Mouse (Mus musculus): ENCODE data around the gene Olfr1212. TPM values are rescaled to one million over a fixed set of nuclear protein-coding genes. Genes with fewer than 3 reads are reported as not detected.

The Olfr1212 gene
- polyA plus RNA-seq (2015; fragmentation: Nextera tagmentation; extraction: Ambion mirVana), result not detected in 2 replicates

GRCm38 (mm10) chr2:88953669-88954068 is at the start of gene Olfr1212:
Gene Olfr1212, plus strand, starts transcription at chr2:88953969.
- Histone ChIP-seq H3K4me3 (ENCODE audit: low read length) (no peak within 1 kb of the TSS), H3K4me2 (ENCODE audit: low read depth, low read length) (no peak within 1 kb of the TSS), H3K9me3 (ENCODE audit: control insufficient read depth, low read length) (no peaks in the 10 kb centered on the region), H3K36me3 (ENCODE audit: control insufficient read depth, insufficient read depth, low read length) (no peaks in the 10 kb centered on the region), H3K9ac (ENCODE audit: low read length) (no peak within 1 kb of the TSS), H3K27ac (ENCODE audit: low read length) (no peak within 1 kb of the TSS), H3K4me1 (replicated peaks; ENCODE audit: control insufficient read depth, insufficient read depth, low read length) (no peaks in the 10 kb centered on the region), H3K27me3 (ENCODE audit: control insufficient read depth, insufficient read depth, low read depth, low read length) (no peaks in the 10 kb centered on the region)
- no peak for ATAC-seq (ENCODE audit: low read depth)

GRCm38 (mm10) chr2:88915057-88915456 is 38.7 kb upstream of the Olfr1212 start, which contains the start of gene Olfr1209:
Gene Olfr1209, minus strand, starts transcription at chr2:88915157.
- 81% methylated on average over 3 of the region's 3 CpGs for WGBS
- Histone ChIP-seq H3K4me1 (replicated peaks; ENCODE audit: control insufficient read depth, insufficient read depth, low read length) (no peaks in the 10 kb centered on the region), H3K4me2 (ENCODE audit: low read depth, low read length) (no peak within 1 kb of the TSS), H3K9me3 (ENCODE audit: control insufficient read depth, low read length) (no peaks in the 10 kb centered on the region), H3K27me3 (ENCODE audit: control insufficient read depth, insufficient read depth, low read depth, low read length) (no peaks in the 10 kb centered on the region), H3K9ac (ENCODE audit: low read length) (no peak within 1 kb of the TSS), H3K36me3 (ENCODE audit: control insufficient read depth, insufficient read depth, low read length) (no peaks in the 10 kb centered on the region), H3K27ac (ENCODE audit: low read length) (no peak within 1 kb of the TSS), H3K4me3 (ENCODE audit: low read length) (no peak within 1 kb of the TSS)
- no peak for ATAC-seq (ENCODE audit: low read depth)

GRCm38 (mm10) chr2:88938011-88938410 is 15.8 kb upstream of the Olfr1212 start, which contains the start of gene Olfr1211:
Gene Olfr1211, minus strand, starts transcription at chr2:88938111.
- H3K9me3 ChIP-seq (ENCODE audit: control insufficient read depth, low read length), result no peaks in the 10 kb centered on the region
- no peak within 1 kb of the TSS for H3K4me3 ChIP-seq (ENCODE audit: low read length)
- no peaks in the 10 kb centered on the region for H3K27me3 ChIP-seq (ENCODE audit: control insufficient read depth, insufficient read depth, low read depth, low read length)
- no peak within 1 kb of the TSS for H3K9ac ChIP-seq (ENCODE audit: low read length)
- H3K36me3 ChIP-seq (ENCODE audit: control insufficient read depth, insufficient read depth, low read length), result no peaks in the 10 kb centered on the region
- no peak within 1 kb of the TSS for H3K27ac ChIP-seq (ENCODE audit: low read length)
- 85% methylated on average over 1 of the region's 1 CpGs for WGBS
- H3K4me2 ChIP-seq (ENCODE audit: low read depth, low read length), result no peak within 1 kb of the TSS
- no peaks in the 10 kb centered on the region for H3K4me1 ChIP-seq (replicated peaks; ENCODE audit: control insufficient read depth, insufficient read depth, low read length)
- no peak for ATAC-seq (ENCODE audit: low read depth)

- Histone ChIP-seq H3K36me3 (ENCODE audit: control insufficient read depth, insufficient read depth, low read length) (no peaks in the 10 kb centered on the region), H3K9ac (ENCODE audit: low read length) (no peak within 1 kb of the TSS), H3K9me3 (ENCODE audit: control insufficient read depth, low read length) (no peaks in the 10 kb centered on the region), H3K4me3 (ENCODE audit: low read length) (no peak within 1 kb of the TSS), H3K27me3 (ENCODE audit: control insufficient read depth, insufficient read depth, low read depth, low read length) (no peaks in the 10 kb centered on the region), H3K27ac (ENCODE audit: low read length) (no peak within 1 kb of the TSS), H3K4me1 (replicated peaks; ENCODE audit: control insufficient read depth, insufficient read depth, low read length) (no peaks in the 10 kb centered on the region), H3K4me2 (ENCODE audit: low read depth, low read length) (no peak within 1 kb of the TSS)
- 69% methylated on average over 1 of the region's 1 CpGs for WGBS
- no peak for ATAC-seq (ENCODE audit: low read depth)
Measured at GRCm38 (mm10) chr2:88980181-88980580, 26.4 kb downstream of the Olfr1212 start, which contains the start of gene Gm13762. Gene Gm13762, minus strand, starts transcription at chr2:88980281.

- H3K9ac ChIP-seq (ENCODE audit: low read length), result no peak within 1 kb of the TSS
- no peak within 1 kb of the TSS for H3K4me2 ChIP-seq (ENCODE audit: low read depth, low read length)
- no peaks in the 10 kb centered on the region for H3K36me3 ChIP-seq (ENCODE audit: control insufficient read depth, insufficient read depth, low read length)
- no peaks in the 10 kb centered on the region for H3K4me1 ChIP-seq (replicated peaks; ENCODE audit: control insufficient read depth, insufficient read depth, low read length)
- 85% methylated on average over 1 of the region's 1 CpGs for WGBS
- H3K27ac ChIP-seq (ENCODE audit: low read length), result no peak within 1 kb of the TSS
- ATAC-seq (ENCODE audit: low read depth), result no peak
- H3K9me3 ChIP-seq (ENCODE audit: control insufficient read depth, low read length), result no peaks in the 10 kb centered on the region
- no peaks in the 10 kb centered on the region for H3K27me3 ChIP-seq (ENCODE audit: control insufficient read depth, insufficient read depth, low read depth, low read length)
- H3K4me3 ChIP-seq (ENCODE audit: low read length), result no peak within 1 kb of the TSS
Measured at GRCm38 (mm10) chr2:88992553-88992952, 38.8 kb downstream of the Olfr1212 start, which contains the start of gene Olfr1214. Gene Olfr1214, minus strand, starts transcription at chr2:88992653.

- 52% methylated on average over 2 of the region's 2 CpGs for WGBS
- Histone ChIP-seq H3K36me3 (ENCODE audit: control insufficient read depth, insufficient read depth, low read length) (no peaks in the 10 kb centered on the region), H3K27me3 (ENCODE audit: control insufficient read depth, insufficient read depth, low read depth, low read length) (no peaks in the 10 kb centered on the region), H3K4me3 (ENCODE audit: low read length) (no peak within 1 kb of the TSS), H3K9ac (ENCODE audit: low read length) (no peak within 1 kb of the TSS), H3K4me2 (ENCODE audit: low read depth, low read length) (no peak within 1 kb of the TSS), H3K4me1 (replicated peaks; ENCODE audit: control insufficient read depth, insufficient read depth, low read length) (no peaks in the 10 kb centered on the region), H3K9me3 (ENCODE audit: control insufficient read depth, low read length) (no peaks in the 10 kb centered on the region), H3K27ac (ENCODE audit: low read length) (no peak within 1 kb of the TSS)
- no peak for ATAC-seq (ENCODE audit: low read depth)
Measured at GRCm38 (mm10) chr2:89006873-89007272, 53.1 kb downstream of the Olfr1212 start, which contains the start of gene Olfr1215. Gene Olfr1215, minus strand, starts transcription at chr2:89006973.

Other genes with a start within 250 kb of the Olfr1212 start
- not detected in 2 replicates for gene Olfr1196, start 249.4 kb upstream of the Olfr1212 start, polyA plus RNA-seq (2015; fragmentation: Nextera tagmentation; extraction: Ambion mirVana)
- not detected in 2 replicates for gene Olfr1197, start 221.6 kb upstream of the Olfr1212 start, polyA plus RNA-seq (2015; fragmentation: Nextera tagmentation; extraction: Ambion mirVana)
- not detected in 2 replicates for gene Olfr1198, start 202.6 kb upstream of the Olfr1212 start, polyA plus RNA-seq (2015; fragmentation: Nextera tagmentation; extraction: Ambion mirVana)
- gene Olfr1199, start 193.5 kb upstream of the Olfr1212 start, polyA plus RNA-seq (2015; fragmentation: Nextera tagmentation; extraction: Ambion mirVana), result not detected in 2 replicates
- gene Olfr1200, start 183.5 kb upstream of the Olfr1212 start, polyA plus RNA-seq (2015; fragmentation: Nextera tagmentation; extraction: Ambion mirVana), result not detected in 2 replicates
- not detected in 2 replicates for gene Olfr1201, start 160.9 kb upstream of the Olfr1212 start, polyA plus RNA-seq (2015; fragmentation: Nextera tagmentation; extraction: Ambion mirVana)
- gene Olfr1202, start 139.5 kb upstream of the Olfr1212 start, polyA plus RNA-seq (2015; fragmentation: Nextera tagmentation; extraction: Ambion mirVana), result not detected in 2 replicates
- not detected in 2 replicates for gene Olfr1205, start 124.2 kb upstream of the Olfr1212 start, polyA plus RNA-seq (2015; fragmentation: Nextera tagmentation; extraction: Ambion mirVana)
- gene Olfr1204, start 104.7 kb upstream of the Olfr1212 start, polyA plus RNA-seq (2015; fragmentation: Nextera tagmentation; extraction: Ambion mirVana), result not detected in 2 replicates
- not detected in 2 replicates for gene Olfr1206, start 90.7 kb upstream of the Olfr1212 start, polyA plus RNA-seq (2015; fragmentation: Nextera tagmentation; extraction: Ambion mirVana)
- not detected in 2 replicates for gene Olfr1208, start 51.7 kb upstream of the Olfr1212 start, polyA plus RNA-seq (2015; fragmentation: Nextera tagmentation; extraction: Ambion mirVana)
- not detected in 2 replicates for gene Olfr1209, start 38.8 kb upstream of the Olfr1212 start, polyA plus RNA-seq (2015; fragmentation: Nextera tagmentation; extraction: Ambion mirVana)
- not detected in 2 replicates for gene Olfr1211, start 15.9 kb upstream of the Olfr1212 start, polyA plus RNA-seq (2015; fragmentation: Nextera tagmentation; extraction: Ambion mirVana)
- not detected in 2 replicates for gene Gm13762, start 26.3 kb downstream of the Olfr1212 start, polyA plus RNA-seq (2015; fragmentation: Nextera tagmentation; extraction: Ambion mirVana)
- not detected in 2 replicates for gene Olfr1214, start 38.7 kb downstream of the Olfr1212 start, polyA plus RNA-seq (2015; fragmentation: Nextera tagmentation; extraction: Ambion mirVana)
- gene Olfr1215, start 53.0 kb downstream of the Olfr1212 start, polyA plus RNA-seq (2015; fragmentation: Nextera tagmentation; extraction: Ambion mirVana), result not detected in 2 replicates
- gene Olfr1216, start 64.4 kb downstream of the Olfr1212 start, polyA plus RNA-seq (2015; fragmentation: Nextera tagmentation; extraction: Ambion mirVana), result not detected in 2 replicates
- gene Olfr1217, start 78.1 kb downstream of the Olfr1212 start, polyA plus RNA-seq (2015; fragmentation: Nextera tagmentation; extraction: Ambion mirVana), result not detected in 2 replicates
- gene Olfr1218, start 107.2 kb downstream of the Olfr1212 start, polyA plus RNA-seq (2015; fragmentation: Nextera tagmentation; extraction: Ambion mirVana), result not detected in 2 replicates
- gene Olfr1219, start 129.5 kb downstream of the Olfr1212 start, polyA plus RNA-seq (2015; fragmentation: Nextera tagmentation; extraction: Ambion mirVana), result not detected in 2 replicates
- gene Olfr1220, start 152.9 kb downstream of the Olfr1212 start, polyA plus RNA-seq (2015; fragmentation: Nextera tagmentation; extraction: Ambion mirVana), result not detected in 2 replicates
- gene Olfr1221, start 163.3 kb downstream of the Olfr1212 start, polyA plus RNA-seq (2015; fragmentation: Nextera tagmentation; extraction: Ambion mirVana), result not detected in 2 replicates
- not detected in 2 replicates for gene Olfr1222, start 179.1 kb downstream of the Olfr1212 start, polyA plus RNA-seq (2015; fragmentation: Nextera tagmentation; extraction: Ambion mirVana)
- not detected in 2 replicates for gene Olfr1223, start 197.6 kb downstream of the Olfr1212 start, polyA plus RNA-seq (2015; fragmentation: Nextera tagmentation; extraction: Ambion mirVana)
- gene Olfr1224-ps1, start 210.1 kb downstream of the Olfr1212 start, polyA plus RNA-seq (2015; fragmentation: Nextera tagmentation; extraction: Ambion mirVana), result not detected in 2 replicates
- gene Olfr1225, start 220.7 kb downstream of the Olfr1212 start, polyA plus RNA-seq (2015; fragmentation: Nextera tagmentation; extraction: Ambion mirVana), result not detected in 2 replicates
- not detected in 2 replicates for gene Olfr1226, start 246.1 kb downstream of the Olfr1212 start, polyA plus RNA-seq (2015; fragmentation: Nextera tagmentation; extraction: Ambion mirVana)

Data from lung, embryonic 16.5 days (tissue).